Mouse (Mus musculus): ENCODE measurements at regions not wholly inside any gene's neighbourhood (a gene's known extent, or its start where the extent isn't known, plus 50 kb on each side); places are given as distances from the start of the nearest gene placed in this dataset.
"Not testable (repeated sequence)": the region's sequence is repeated elsewhere in the genome, so short reads cannot be mapped to it uniquely, and the experiment has no call there.

GRCm38 (mm10) chr14:37468711-37469110, 333.6 kb upstream of the Ghitm start:
- no peaks in the 10 kb centered on the region for H3K4me1 ChIP-seq (ENCODE audit: control insufficient read depth, insufficient read depth, low read length)
- H3K36me3 ChIP-seq (ENCODE audit: control insufficient read depth, insufficient read depth, low read length) = no peaks in the 10 kb centered on the region
- no peak overlapping the region for H3K4me3 ChIP-seq (ENCODE audit: insufficient read depth, low read depth, low read length)
- no peak overlapping the region for H3K27ac ChIP-seq (ENCODE audit: insufficient read depth, low read depth, low read length)
- no peaks in the 10 kb centered on the region for H3K27me3 ChIP-seq (replicated peaks; ENCODE audit: control insufficient read depth, insufficient read depth, low read length)
- TF ChIP-seq POLR2A (IDR thresholded peaks at IDR 0.05; ENCODE audit: low read depth, low read length) = no peak
- TF ChIP-seq CTCF (conservative IDR thresholded peaks at IDR 0.05; ENCODE audit: insufficient read depth, insufficient read length, low read depth, low read length) = no peak
- no peak for DNase-seq
- 28% methylated on average over 2 of the region's 2 CpGs for WGBS

- Histone ChIP-seq H3K4me1 (ENCODE audit: control insufficient read depth, insufficient read depth, low read length) (no peaks in the 10 kb centered on the region), H3K27me3 (replicated peaks; ENCODE audit: control insufficient read depth, insufficient read depth, low read length) (no peaks in the 10 kb centered on the region), H3K27ac (ENCODE audit: insufficient read depth, low read depth, low read length) (no peak overlapping the region), H3K36me3 (ENCODE audit: control insufficient read depth, insufficient read depth, low read length) (no peaks in the 10 kb centered on the region), H3K4me3 (ENCODE audit: insufficient read depth, low read depth, low read length) (no peak overlapping the region)
- DNase-seq = no peak
- 65% methylated on average over 2 of the region's 2 CpGs for WGBS
- TF ChIP-seq POLR2A (IDR thresholded peaks at IDR 0.05; ENCODE audit: low read depth, low read length) (no peak), CTCF (conservative IDR thresholded peaks at IDR 0.05; ENCODE audit: insufficient read depth, insufficient read length, low read depth, low read length) (no peak)
Measured at GRCm38 (mm10) chr14:37440874-37441273, 305.8 kb upstream of the Ghitm start.

GRCm38 (mm10) chr14:37430656-37431055, 295.6 kb upstream of the Ghitm start:
- Histone ChIP-seq H3K4me1 (ENCODE audit: control insufficient read depth, insufficient read depth, low read length) (no peaks in the 10 kb centered on the region), H3K27me3 (replicated peaks; ENCODE audit: control insufficient read depth, insufficient read depth, low read length) (no peaks in the 10 kb centered on the region), H3K36me3 (ENCODE audit: control insufficient read depth, insufficient read depth, low read length) (no peaks in the 10 kb centered on the region), H3K27ac (ENCODE audit: insufficient read depth, low read depth, low read length) (no peak overlapping the region), H3K4me3 (ENCODE audit: insufficient read depth, low read depth, low read length) (no peak overlapping the region)
- DNase-seq = no peak
- TF ChIP-seq POLR2A (IDR thresholded peaks at IDR 0.05; ENCODE audit: low read depth, low read length) (no peak), CTCF (conservative IDR thresholded peaks at IDR 0.05; ENCODE audit: insufficient read depth, insufficient read length, low read depth, low read length) (no peak)
- WGBS = 62% methylated on average over 1 of the region's 1 CpGs

GRCm38 (mm10) chr14:37425506-37425905, 290.4 kb upstream of the Ghitm start:
- no peak for DNase-seq
- Histone ChIP-seq H3K27me3 (replicated peaks; ENCODE audit: control insufficient read depth, insufficient read depth, low read length) (no peaks in the 10 kb centered on the region), H3K4me3 (ENCODE audit: insufficient read depth, low read depth, low read length) (no peak overlapping the region), H3K4me1 (ENCODE audit: control insufficient read depth, insufficient read depth, low read length) (no peaks in the 10 kb centered on the region), H3K36me3 (ENCODE audit: control insufficient read depth, insufficient read depth, low read length) (no peaks in the 10 kb centered on the region), H3K27ac (ENCODE audit: insufficient read depth, low read depth, low read length) (no peak overlapping the region)
- TF ChIP-seq CTCF (conservative IDR thresholded peaks at IDR 0.05; ENCODE audit: insufficient read depth, insufficient read length, low read depth, low read length) (no peak), POLR2A (IDR thresholded peaks at IDR 0.05; ENCODE audit: low read depth, low read length) (no peak)

DNA sequence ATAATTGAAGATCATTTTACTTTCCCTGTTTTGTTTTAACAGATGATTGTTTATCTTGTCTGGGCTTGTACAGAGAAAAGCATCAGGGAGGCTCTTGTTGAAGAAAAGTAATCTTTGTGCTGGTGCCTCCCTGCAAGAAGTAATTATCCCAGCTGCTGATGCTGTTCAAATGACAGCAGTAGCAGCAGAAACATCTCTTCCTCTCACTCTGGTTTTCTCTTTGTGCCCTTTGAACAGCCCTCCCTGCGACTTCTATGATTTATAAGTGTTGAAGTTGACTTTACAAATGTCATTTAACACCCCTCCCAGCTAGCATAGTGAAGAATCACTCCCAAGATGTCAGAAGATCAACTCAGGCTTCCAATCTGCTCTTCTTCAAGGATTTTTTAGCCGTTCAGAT, 286.5 kb upstream of the Ghitm start:
- no peak for DNase-seq
- H3K27me3 ChIP-seq (replicated peaks; ENCODE audit: control insufficient read depth, insufficient read depth, low read length) = no peaks in the 10 kb centered on the region
- H3K27ac ChIP-seq (ENCODE audit: insufficient read depth, low read depth, low read length) = no peak overlapping the region
- WGBS = 20% methylated on average over 2 of the region's 2 CpGs
- TF ChIP-seq CTCF (conservative IDR thresholded peaks at IDR 0.05; ENCODE audit: insufficient read depth, insufficient read length, low read depth, low read length) = no peak
- TF ChIP-seq POLR2A (IDR thresholded peaks at IDR 0.05; ENCODE audit: low read depth, low read length) = no peak
- H3K4me1 ChIP-seq (ENCODE audit: control insufficient read depth, insufficient read depth, low read length) = no peaks in the 10 kb centered on the region
- no peaks in the 10 kb centered on the region for H3K36me3 ChIP-seq (ENCODE audit: control insufficient read depth, insufficient read depth, low read length)
- no peak overlapping the region for H3K4me3 ChIP-seq (ENCODE audit: insufficient read depth, low read depth, low read length)

GRCm38 (mm10) chr14:37412583-37412982, 277.5 kb upstream of the Ghitm start:
- not testable (repeated sequence) for DNase-seq; H3K4me3 ChIP-seq (ENCODE audit: insufficient read depth, low read depth, low read length); H3K27me3 ChIP-seq (replicated peaks; ENCODE audit: control insufficient read depth, insufficient read depth, low read length); H3K27ac ChIP-seq (ENCODE audit: insufficient read depth, low read depth, low read length); H3K36me3 ChIP-seq (ENCODE audit: control insufficient read depth, insufficient read depth, low read length); H3K4me1 ChIP-seq (ENCODE audit: control insufficient read depth, insufficient read depth, low read length)
- 20% methylated on average over 1 of the region's 1 CpGs for WGBS

- TF ChIP-seq CTCF (conservative IDR thresholded peaks at IDR 0.05; ENCODE audit: insufficient read depth, insufficient read length, low read depth, low read length) (no peak), POLR2A (IDR thresholded peaks at IDR 0.05; ENCODE audit: low read depth, low read length) (no peak)
- Histone ChIP-seq H3K27ac (ENCODE audit: insufficient read depth, low read depth, low read length) (no peak overlapping the region), H3K27me3 (replicated peaks; ENCODE audit: control insufficient read depth, insufficient read depth, low read length) (no peaks in the 10 kb centered on the region), H3K36me3 (ENCODE audit: control insufficient read depth, insufficient read depth, low read length) (no peaks in the 10 kb centered on the region), H3K4me3 (ENCODE audit: insufficient read depth, low read depth, low read length) (no peak overlapping the region), H3K4me1 (ENCODE audit: control insufficient read depth, insufficient read depth, low read length) (no peaks in the 10 kb centered on the region)
- WGBS = 84% methylated on average over 1 of the region's 1 CpGs
- no peak for DNase-seq
Measured at GRCm38 (mm10) chr14:37371972-37372371, 236.9 kb upstream of the Ghitm start.

DNA sequence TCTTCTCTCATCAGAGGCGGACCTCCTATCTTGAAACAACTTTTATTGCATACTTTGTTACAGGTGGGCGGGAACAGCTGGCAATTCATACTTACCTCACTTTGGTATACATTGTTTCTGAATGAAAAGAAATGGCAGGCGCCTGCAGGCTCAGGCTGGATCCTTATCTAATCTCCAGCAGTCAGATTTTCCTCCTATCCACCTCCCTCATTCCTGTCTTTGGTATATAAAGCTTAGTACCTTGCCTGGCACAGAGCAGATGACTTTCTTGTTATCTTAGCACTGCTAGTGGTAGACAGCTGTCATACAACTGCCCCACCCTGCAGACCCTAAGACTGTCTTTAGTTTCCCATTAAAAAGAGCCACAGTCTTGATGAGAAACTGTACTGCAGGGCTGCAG, 226.8 kb upstream of the Ghitm start:
- Histone ChIP-seq H3K27ac (ENCODE audit: insufficient read depth, low read depth, low read length) (no peak overlapping the region), H3K4me3 (ENCODE audit: insufficient read depth, low read depth, low read length) (no peak overlapping the region), H3K36me3 (ENCODE audit: control insufficient read depth, insufficient read depth, low read length) (no peaks in the 10 kb centered on the region), H3K27me3 (replicated peaks; ENCODE audit: control insufficient read depth, insufficient read depth, low read length) (no peaks in the 10 kb centered on the region), H3K4me1 (ENCODE audit: control insufficient read depth, insufficient read depth, low read length) (no peaks in the 10 kb centered on the region)
- DNase-seq = no peak
- 39% methylated on average over 3 of the region's 3 CpGs for WGBS
- no peak for TF ChIP-seq POLR2A (IDR thresholded peaks at IDR 0.05; ENCODE audit: low read depth, low read length)

Data from kidney, adult 2 months (tissue).